Mouse (Mus musculus) embryo, embryonic 11 days (tissue): ENCODE measurements at regions not wholly inside any gene's neighbourhood (a gene's known extent, or its start where the extent isn't known, plus 50 kb on each side); places are given as distances from the start of the nearest gene placed in this dataset.

Source experiments
- DNase-seq: peaks from one replicate; pipeline ENCODE4 v3.0.0-alpha.2; 2015

DNA sequence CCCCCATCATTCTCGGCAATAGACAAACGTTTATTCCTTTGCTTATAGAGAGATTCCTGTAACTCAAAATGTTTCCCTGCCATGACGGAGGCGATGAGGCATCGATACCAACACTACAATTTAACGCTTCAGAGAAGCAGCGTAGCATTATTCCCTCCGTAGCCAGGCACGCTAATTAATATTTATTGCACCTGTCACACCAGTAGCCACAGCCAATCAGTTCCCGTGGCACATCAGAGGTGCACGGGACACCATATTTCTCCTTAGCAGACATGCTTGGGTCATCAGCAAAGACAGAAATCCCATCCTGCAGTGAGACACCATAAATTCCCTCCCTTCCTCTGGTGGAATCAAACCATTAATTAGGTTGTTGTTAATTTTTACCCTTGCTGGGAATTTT is 399.8 kb upstream of the Tmpo start:
- no peak for DNase-seq

DNA sequence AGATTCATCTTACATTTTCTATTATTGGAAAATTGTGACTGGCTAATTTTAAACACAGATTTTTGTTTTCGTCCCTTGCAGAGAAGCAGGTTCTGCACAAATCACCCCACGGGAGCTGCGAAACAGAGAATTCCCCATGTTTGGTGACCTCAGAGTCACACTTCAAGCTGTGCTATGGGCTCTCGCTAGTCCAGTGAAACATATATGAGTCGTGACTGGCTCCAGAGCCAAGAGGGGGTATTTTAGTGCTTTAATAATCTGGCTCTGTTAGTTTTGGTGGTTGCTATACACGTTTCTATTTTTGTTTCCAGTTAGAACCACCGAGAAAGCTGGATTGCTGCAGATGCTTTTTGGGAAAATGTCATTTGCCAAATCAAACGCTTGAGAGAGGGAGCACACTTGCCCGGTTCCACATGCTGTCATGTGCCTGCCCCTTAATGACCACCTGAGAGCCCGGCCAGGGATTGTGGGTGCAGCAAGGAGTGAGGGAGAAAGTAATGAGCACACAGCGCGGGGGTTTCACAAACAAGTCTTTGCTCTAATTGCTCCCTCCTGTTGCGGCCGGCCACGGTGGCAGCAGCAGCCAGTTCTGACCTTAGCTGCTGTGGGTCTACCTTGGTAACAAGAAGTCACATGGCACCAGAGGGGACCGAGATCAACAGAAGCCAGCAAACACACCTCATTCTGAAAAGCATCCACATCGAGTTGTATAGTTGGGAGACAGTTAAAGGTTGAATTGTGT is 394.4 kb upstream of the Tmpo start:
- no peak for DNase-seq

GRCm38 (mm10) chr10:91572796-91573195 is 391.7 kb upstream of the Tmpo start:
- DNase-seq, result no peak

GRCm38 (mm10) chr10:91569046-91569445 is 387.9 kb upstream of the Tmpo start:
- DNase-seq, result no peak

- DNase-seq, result peak; percentile 31
Measured at GRCm38 (mm10) chr10:91566116-91566774, 385.1 kb upstream of the Tmpo start.

GRCm38 (mm10) chr10:91559307-91559706 is 378.2 kb upstream of the Tmpo start:
- no peak for DNase-seq

- no peak for DNase-seq
Measured at GRCm38 (mm10) chr10:91548071-91548470, 367.0 kb upstream of the Tmpo start.

DNA sequence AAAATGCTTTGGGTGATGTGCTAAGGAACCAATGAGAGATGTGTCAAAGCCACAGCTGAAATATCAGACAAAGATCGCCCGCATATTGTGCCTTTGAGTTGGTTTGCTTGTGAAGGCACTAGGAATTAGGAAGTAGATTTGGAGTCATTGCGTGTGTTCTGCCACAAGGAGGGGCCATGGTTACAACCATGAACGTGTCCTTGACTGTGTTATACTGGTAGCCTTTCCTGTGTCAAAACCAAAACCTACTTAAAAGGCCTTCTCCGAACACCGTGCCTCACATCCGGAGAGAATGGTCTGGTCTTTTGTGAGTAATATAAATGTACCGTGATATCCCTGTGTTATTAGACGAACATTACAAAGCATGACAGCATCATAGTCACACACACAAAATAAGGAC is 365.0 kb upstream of the Tmpo start:
- DNase-seq, result peak; percentile 67

- no peak for DNase-seq
Measured at GRCm38 (mm10) chr10:91545421-91545820, 364.3 kb upstream of the Tmpo start.

DNA sequence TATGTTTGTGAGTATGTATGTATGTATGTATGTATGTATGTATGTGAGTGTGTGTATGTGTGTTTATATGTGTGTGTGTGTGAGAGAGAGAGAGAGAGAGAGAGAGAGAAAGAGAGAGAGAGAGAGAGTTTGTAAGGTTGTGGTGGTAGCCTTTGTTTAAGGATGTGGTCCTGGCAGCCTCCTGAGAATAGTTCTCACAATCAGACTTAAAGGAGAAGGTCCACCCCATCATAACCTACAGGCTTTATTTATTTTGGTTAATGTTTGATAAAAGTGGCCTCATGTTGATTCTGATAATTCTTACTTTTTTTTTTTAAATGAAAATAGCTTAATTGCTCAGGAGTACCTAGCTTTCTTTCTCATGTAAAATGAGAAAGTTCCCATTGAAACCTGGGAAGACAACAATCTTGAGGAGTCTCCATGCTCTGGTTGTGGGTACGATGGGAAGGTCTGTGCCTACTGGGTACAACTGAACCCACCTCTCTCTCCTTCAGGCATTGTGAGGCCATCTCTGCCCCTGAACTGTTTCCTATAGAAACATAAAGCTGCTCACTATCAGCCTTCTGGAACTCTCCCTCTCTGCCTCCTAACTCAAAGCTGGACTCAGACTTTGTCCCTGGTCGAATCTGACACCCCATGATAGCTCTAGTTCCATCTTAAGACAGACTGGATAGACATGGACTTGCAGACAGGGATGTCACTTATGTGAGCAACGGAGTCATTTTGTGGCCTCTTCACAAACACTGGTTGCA is 362.2 kb upstream of the Tmpo start:
- DNase-seq, result no peak

- no peak for DNase-seq
Measured at GRCm38 (mm10) chr10:91542201-91542604, 361.1 kb upstream of the Tmpo start.

DNA sequence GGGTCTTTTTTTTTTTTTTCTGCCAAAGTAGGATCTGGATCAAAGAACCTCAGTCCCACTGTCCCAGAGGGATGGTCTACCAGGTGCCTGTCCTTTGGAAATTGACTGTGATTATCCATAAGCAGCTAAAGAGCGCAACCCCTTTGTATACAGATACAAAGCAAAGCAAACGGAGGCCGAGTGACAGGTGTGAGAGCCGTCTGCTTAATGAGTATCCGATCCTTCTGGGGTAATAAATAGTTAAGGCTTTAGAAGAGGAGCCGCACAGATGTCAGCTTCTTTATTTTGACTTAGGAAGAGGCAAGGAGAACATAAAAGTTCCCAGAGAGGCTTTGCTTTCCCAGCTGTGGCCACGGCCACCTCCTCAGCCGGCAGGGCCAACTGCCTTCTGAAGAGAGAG is 356.1 kb upstream of the Tmpo start:
- DNase-seq, result peak; percentile 29

GRCm38 (mm10) chr10:91535392-91535791 is 354.3 kb upstream of the Tmpo start:
- DNase-seq, result no peak

DNA sequence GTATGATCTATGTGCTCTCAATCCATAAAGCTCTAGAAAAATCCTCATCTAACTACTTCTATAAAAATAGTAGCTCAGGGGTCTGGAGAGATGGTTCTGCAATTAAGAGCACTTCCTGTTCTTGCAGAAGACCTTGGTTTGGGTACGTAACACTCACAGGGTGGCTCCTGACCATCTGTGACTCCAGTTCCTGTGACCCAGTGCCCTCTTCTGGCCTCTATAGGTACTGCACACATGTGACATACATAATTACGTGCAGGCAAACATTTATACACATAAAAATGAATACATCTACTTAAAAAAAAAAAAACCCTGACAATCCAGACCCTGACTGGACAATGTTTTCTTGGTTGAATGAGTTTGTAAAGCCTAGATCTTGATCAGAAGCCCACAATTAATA is 347.2 kb upstream of the Tmpo start:
- no peak for DNase-seq

DNA sequence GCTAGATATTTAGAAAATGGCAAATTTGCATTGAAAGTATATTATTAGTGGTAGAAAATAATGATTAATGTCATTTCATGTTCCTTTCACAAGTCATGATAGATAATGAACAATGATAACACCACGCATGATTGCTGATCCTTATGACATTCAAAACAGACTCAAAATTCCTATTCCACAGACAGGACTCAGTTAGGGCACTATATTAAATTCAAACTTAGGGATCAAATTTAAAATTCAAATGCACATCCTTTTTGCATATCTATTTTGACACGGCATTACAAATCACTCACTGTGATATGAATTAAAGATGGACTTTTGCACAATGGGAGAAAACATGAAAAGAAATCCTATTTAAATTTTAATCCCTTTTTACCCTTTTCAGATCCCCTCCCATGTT is 340.1 kb upstream of the Tmpo start:
- DNase-seq, result no peak

DNA sequence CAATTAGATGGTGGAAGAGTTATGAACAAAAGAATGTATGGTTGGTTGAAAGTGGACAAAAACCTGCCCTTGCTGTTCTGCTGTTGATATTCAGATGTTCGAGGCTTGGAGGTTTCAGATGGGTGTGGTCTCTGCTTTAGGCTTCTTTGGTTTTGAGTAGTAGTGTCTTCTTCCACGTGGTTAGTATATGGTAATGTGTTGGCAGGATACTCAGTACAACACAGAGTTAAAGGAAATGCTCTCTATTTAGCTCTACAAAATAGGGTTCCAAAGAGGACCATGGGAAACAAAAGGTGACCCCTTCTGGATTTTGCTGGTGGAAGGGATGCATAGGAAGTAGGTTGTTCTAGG is 333.9 kb upstream of the Tmpo start:
- no peak for DNase-seq

GRCm38 (mm10) chr10:91514163-91515020 is 333.3 kb upstream of the Tmpo start:
- DNase-seq, result no peak

DNA sequence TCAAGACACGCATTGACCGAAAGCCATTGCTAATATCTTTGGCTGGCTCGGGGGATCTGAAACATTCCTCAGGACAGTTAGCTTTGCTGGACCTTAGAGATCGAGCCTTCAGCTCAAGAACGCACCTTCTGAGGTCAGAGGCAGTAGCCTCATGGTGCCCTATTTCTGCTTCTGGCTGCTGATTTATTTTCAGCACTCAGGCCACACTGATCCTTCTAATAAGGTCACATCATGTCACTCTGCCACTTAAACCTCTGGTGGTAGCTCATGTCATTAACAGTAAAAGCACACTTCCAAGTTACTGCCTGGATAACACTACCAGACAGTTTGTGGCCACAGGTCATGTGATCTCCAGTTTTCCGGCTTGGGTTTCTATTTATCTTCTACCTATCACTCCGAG is 325.9 kb upstream of the Tmpo start:
- DNase-seq, result no peak

DNA sequence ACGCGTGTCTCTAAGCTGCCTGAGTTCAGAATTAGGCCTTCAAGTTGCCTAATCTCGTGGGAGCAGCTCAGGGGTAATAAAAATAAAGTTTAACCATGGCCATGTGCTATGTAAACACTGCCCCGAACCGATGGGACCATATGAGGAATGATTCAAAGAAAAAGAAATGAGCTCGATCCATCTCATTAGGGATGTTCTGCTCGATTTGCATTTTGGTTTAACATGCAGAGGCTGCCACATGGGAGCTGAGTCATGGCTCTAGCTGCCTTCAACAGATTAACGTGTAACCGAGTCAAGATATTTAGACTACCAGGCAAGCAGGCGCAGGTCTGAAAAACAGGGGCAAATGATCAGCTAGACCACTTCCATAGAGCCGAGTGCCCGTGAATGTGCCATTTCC is 323.8 kb upstream of the Tmpo start:
- peak; percentile 16 for DNase-seq

- no peak for DNase-seq
Measured at GRCm38 (mm10) chr10:91498543-91498942, 317.4 kb upstream of the Tmpo start.

DNA sequence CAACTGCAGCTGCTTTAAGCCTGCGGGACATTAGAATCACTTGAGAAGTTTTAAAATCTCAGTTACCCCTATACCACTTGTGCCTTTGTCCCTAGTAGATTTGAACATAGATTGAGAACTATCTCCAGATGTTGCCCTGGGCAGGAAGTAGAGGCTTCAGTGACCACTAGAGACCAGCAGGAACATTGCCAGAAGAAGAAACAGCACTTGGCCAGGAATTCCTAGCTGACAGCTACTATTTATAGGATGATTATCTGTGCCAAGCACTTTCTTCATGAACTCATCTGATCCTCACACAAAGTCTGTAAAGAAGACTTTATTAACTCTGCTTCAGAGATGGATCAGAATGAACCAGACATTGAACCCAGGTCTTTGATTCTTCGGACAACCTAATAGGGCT is 283.6 kb upstream of the Tmpo start:
- DNase-seq, result no peak

DNA sequence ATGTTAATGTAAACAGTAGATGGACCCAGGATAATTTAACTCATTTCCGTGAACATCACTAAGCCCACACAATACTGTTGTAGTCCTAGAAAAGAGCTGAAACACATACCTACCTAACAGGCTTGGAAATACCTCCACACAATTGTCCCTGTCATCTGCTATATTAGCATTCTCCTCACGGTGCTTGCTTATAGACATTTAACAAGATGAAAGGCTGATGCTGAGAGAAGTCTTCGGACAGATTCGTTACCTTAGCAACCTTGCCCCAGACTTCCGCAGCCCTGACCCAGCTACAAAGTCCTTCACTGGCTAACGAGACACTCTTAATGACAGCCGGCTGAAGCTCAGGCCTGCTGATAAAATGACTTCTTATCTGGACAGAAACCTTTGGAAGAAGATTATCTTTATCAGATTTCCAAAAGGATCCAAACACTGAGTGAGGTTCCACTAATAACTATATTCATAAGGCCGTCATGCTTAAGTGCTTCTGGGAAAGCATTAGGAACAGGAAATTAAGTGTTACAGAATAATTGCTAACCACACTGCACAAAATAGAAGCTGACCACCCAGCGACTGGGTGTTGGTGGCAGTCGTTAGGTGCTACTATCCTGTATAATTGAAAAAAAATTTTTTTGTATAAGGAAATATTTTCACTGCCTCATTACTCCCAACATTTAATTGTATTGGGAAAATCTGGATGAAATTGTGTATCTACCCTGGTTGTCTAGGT is 267.0 kb upstream of the Tmpo start:
- peak; percentile 63 for DNase-seq
